Mouse (Mus musculus) neural tube, embryonic 14.5 days (tissue): ENCODE measurements at regions not wholly inside any gene's neighbourhood (a gene's known extent, or its start where the extent isn't known, plus 50 kb on each side); places are given as distances from the start of the nearest gene placed in this dataset.

ENCODE experiments used
- ATAC-seq: fragments of 200-750 bp; cut with Nextera tagmentation; 2 replicates; pipeline ENCODE4 v1.8.0; 2017; ENCODE audit warnings: low read depth, mild to moderate bottlenecking, moderate TSS enrichment, moderate library complexity
- H3K27ac ChIP-seq: fragments of 300-500 bp; sonication (generic); 2 replicates; pipeline ENCODE4 v1.5.1; 2014; ENCODE audit warnings: low read depth, mild to moderate bottlenecking, control low read depth, low read length, moderate library complexity, mixed read lengths
- H3K27me3 ChIP-seq: fragments of 300-500 bp; sonication (generic); 2 replicates; pipeline ENCODE4 v1.6.1; 2014; ENCODE audit warnings: low read length; ENCODE audit not compliant: control insufficient read depth, insufficient read depth
- H3K36me3 ChIP-seq: fragments of 300-500 bp; sonication (generic); 2 replicates; pipeline ENCODE4 v1.6.1; 2014; ENCODE audit warnings: low read length, mixed read lengths; ENCODE audit not compliant: control insufficient read depth, insufficient read depth
- H3K4me1 ChIP-seq: fragments of 300-500 bp; sonication (generic); 2 replicates; pipeline ENCODE4 v1.6.1; 2014; ENCODE audit warnings: low read length; ENCODE audit not compliant: control insufficient read depth, insufficient read depth
- H3K4me2 ChIP-seq: fragments of 300-500 bp; sonication (generic); 2 replicates; pipeline ENCODE4 v1.6.1; 2014; ENCODE audit warnings: mild to moderate bottlenecking, low read depth, low read length, control low read depth
- H3K4me3 ChIP-seq: fragments of 300-500 bp; sonication (generic); 2 replicates; pipeline ENCODE4 v1.5.1; 2014; ENCODE audit warnings: low read depth, low read length, control low read depth, mixed read lengths
- H3K9ac ChIP-seq: fragments of 300-500 bp; sonication (generic); replicated peaks from 2 replicates; pipeline ENCODE4 v1.6.1; 2014; ENCODE audit warnings: low read depth, mild to moderate bottlenecking, control low read depth, low read length, mixed read lengths
- H3K9me3 ChIP-seq: fragments of 300-500 bp; sonication (generic); 2 replicates; pipeline ENCODE4 v1.6.1; 2016; ENCODE audit warnings: low read length; ENCODE audit not compliant: control insufficient read depth
- WGBS: fragments of 180-500 bp; shearing (Covaris S2); extraction: QIAGEN DNeasy Blood & Tissue Kit; methylation state at CpG from one replicate; pipeline ENCODE4 v1.1.7; 2014; 5-methylcytosine and 5-hydroxymethylcytosine counted together

- no peaks in the 10 kb centered on the region for H3K27me3 ChIP-seq
- no peak for ATAC-seq
- no peak overlapping the region for H3K4me2 ChIP-seq
- 75% methylated on average over 9 of the region's 9 CpGs for WGBS
- H3K27ac ChIP-seq, result no peak overlapping the region
- H3K9ac ChIP-seq, result no peak overlapping the region
- H3K36me3 ChIP-seq, result no peaks in the 10 kb centered on the region
- no peak overlapping the region for H3K4me3 ChIP-seq
- H3K9me3 ChIP-seq, result no peaks in the 10 kb centered on the region
- peaks cover 8% of the 10 kb centered on the region for H3K4me1 ChIP-seq
These were observed 101.2 kb upstream of the Trpm1 start for GRCm38 (mm10) chr7:64052400-64052799.

GRCm38 (mm10) chr7:64050826-64051401 lies 102.7 kb upstream of the Trpm1 start:
- Histone ChIP-seq H3K27me3 (no peaks in the 10 kb centered on the region), H3K9ac (no peak overlapping the region), H3K4me1 (peaks cover 8% of the 10 kb centered on the region), H3K36me3 (no peaks in the 10 kb centered on the region), H3K27ac (no peak overlapping the region), H3K4me2 (no peak overlapping the region), H3K4me3 (no peak overlapping the region), H3K9me3 (no peaks in the 10 kb centered on the region)
- whole genome bisulfite sequencing, result 94% methylated on average over 3 of the region's 3 CpGs
- ATAC-seq, result no peak

- Histone ChIP-seq H3K4me3 (no peak overlapping the region), H3K9ac (no peak overlapping the region), H3K36me3 (no peaks in the 10 kb centered on the region), H3K4me1 (peaks cover 8% of the 10 kb centered on the region), H3K9me3 (no peaks in the 10 kb centered on the region), H3K4me2 (no peak overlapping the region), H3K27ac (no peak overlapping the region), H3K27me3 (no peaks in the 10 kb centered on the region)
- ATAC-seq, result no peak
- 59% methylated on average over 5 of the region's 5 CpGs for WGBS
These were observed 103.4 kb upstream of the Trpm1 start for GRCm38 (mm10) chr7:64050246-64050645.

- Histone ChIP-seq H3K36me3 (no peaks in the 10 kb centered on the region), H3K9me3 (no peaks in the 10 kb centered on the region), H3K27me3 (no peaks in the 10 kb centered on the region), H3K9ac (0 out of 2 replicates have a peak overlapping the region, but pooled peaks have one; percentile 72), H3K27ac (no peak overlapping the region), H3K4me3 (peak overlapping the region; percentile 42; the same call in 1 of the 2 replicates), H3K4me1 (peaks cover 8% of the 10 kb centered on the region), H3K4me2 (peak overlapping the region; percentile 81)
- no peak for ATAC-seq
- 69% methylated on average over 11 of the region's 11 CpGs for WGBS
These were observed 104.3 kb upstream of the Trpm1 start for GRCm38 (mm10) chr7:64049183-64049965.

GRCm38 (mm10) chr7:64048452-64049182 lies 105.0 kb upstream of the Trpm1 start:
- Histone ChIP-seq H3K27me3 (no peaks in the 10 kb centered on the region), H3K9ac (peak overlapping the region; percentile 72), H3K4me3 (peak overlapping the region; percentile 42), H3K4me2 (peak overlapping the region; percentile 81), H3K36me3 (no peaks in the 10 kb centered on the region), H3K4me1 (peaks cover 8% of the 10 kb centered on the region), H3K27ac (peak overlapping the region; percentile 48; the same call in 1 of the 2 replicates), H3K9me3 (no peaks in the 10 kb centered on the region)
- ATAC-seq, result peak; percentile 91
- WGBS, result 7% methylated on average over 21 of the region's 21 CpGs

GRCm38 (mm10) chr7:64047831-64048230 lies 105.8 kb upstream of the Trpm1 start:
- Histone ChIP-seq H3K9ac (no peak overlapping the region), H3K4me2 (no peak overlapping the region), H3K27ac (no peak overlapping the region), H3K36me3 (no peaks in the 10 kb centered on the region), H3K4me3 (no peak overlapping the region), H3K4me1 (peaks cover 8% of the 10 kb centered on the region), H3K9me3 (no peaks in the 10 kb centered on the region), H3K27me3 (no peaks in the 10 kb centered on the region)
- 90% methylated on average over 4 of the region's 4 CpGs for WGBS
- ATAC-seq, result no peak

GRCm38 (mm10) chr7:64045292-64045691 lies 106.6 kb upstream of the Klf13 start:
- Histone ChIP-seq H3K27ac (no peak overlapping the region), H3K4me2 (no peak overlapping the region), H3K27me3 (no peaks in the 10 kb centered on the region), H3K4me3 (no peak overlapping the region), H3K4me1 (peaks cover 8% of the 10 kb centered on the region), H3K36me3 (no peaks in the 10 kb centered on the region), H3K9ac (no peak overlapping the region), H3K9me3 (no peaks in the 10 kb centered on the region)
- ATAC-seq, result no peak
- 90% methylated on average over 3 of the region's 3 CpGs for WGBS

- no peak overlapping the region for H3K4me2 ChIP-seq
- H3K27me3 ChIP-seq, result no peaks in the 10 kb centered on the region
- no peak overlapping the region for H3K9ac ChIP-seq
- no peaks in the 10 kb centered on the region for H3K36me3 ChIP-seq
- WGBS, result 71% methylated on average over 2 of the region's 2 CpGs
- ATAC-seq, result no peak
- H3K27ac ChIP-seq, result no peak overlapping the region
- H3K4me3 ChIP-seq, result no peak overlapping the region
- H3K4me1 ChIP-seq, result no peaks in the 10 kb centered on the region
- H3K9me3 ChIP-seq, result no peaks in the 10 kb centered on the region
These were observed 104.3 kb upstream of the Klf13 start for GRCm38 (mm10) chr7:64042978-64043377.

GRCm38 (mm10) chr7:64041303-64041702 lies 102.6 kb upstream of the Klf13 start:
- Histone ChIP-seq H3K9me3 (no peaks in the 10 kb centered on the region), H3K27me3 (no peaks in the 10 kb centered on the region), H3K27ac (no peak overlapping the region), H3K4me1 (no peaks in the 10 kb centered on the region), H3K4me3 (no peak overlapping the region), H3K4me2 (no peak overlapping the region), H3K9ac (no peak overlapping the region), H3K36me3 (no peaks in the 10 kb centered on the region)
- 95% methylated on average over 7 of the region's 7 CpGs for WGBS
- no peak for ATAC-seq
